Mouse (Mus musculus): ENCODE measurements around the gene Fancl. TPM values are rescaled to one million over a fixed set of nuclear protein-coding genes. Genes with fewer than 3 reads are reported as not detected.

Fancl gene
- polyA plus RNA-seq, 1 experiment: 0.41 TPM

- TF ChIP-seq GATA1 (IDR thresholded peaks at IDR 0.05; ENCODE audit: borderline replicate concordance, low read length) (no peak), FLI1 (IDR thresholded peaks at IDR 0.05; ENCODE audit: low read length) (no peak)
- no peaks in the 10 kb centered on the region for H3K27me3 ChIP-seq (replicated peaks)
- no peaks in the 10 kb centered on the region for H3K9me3 ChIP-seq
- peaks cover 72% of the 10 kb centered on the region for H3K36me3 ChIP-seq (replicated peaks; ENCODE audit: low read length)
- H3K4me1 ChIP-seq: peaks cover 5% of the 10 kb centered on the region
- H3K4me3 ChIP-seq (replicated peaks): no peak overlapping the region
These were observed 91.3 kb downstream of the Fancl start for GRCm38 (mm10) chr11:26477037-26477739.

- H3K36me3 ChIP-seq (replicated peaks; ENCODE audit: low read length): peaks cover 68% of the 10 kb centered on the region
These were observed 95.8 kb downstream of the Fancl start for GRCm38 (mm10) chr11:26481691-26482242.

GRCm38 (mm10) chr11:26489761-26490466 lies 104.0 kb downstream of the Fancl start:
- H3K36me3 ChIP-seq (replicated peaks; ENCODE audit: low read length): peaks cover 50% of the 10 kb centered on the region
- no peak for TF ChIP-seq FLI1 (IDR thresholded peaks at IDR 0.05; ENCODE audit: low read length)
- TF ChIP-seq GATA1 (IDR thresholded peaks at IDR 0.05; ENCODE audit: borderline replicate concordance, low read length): no peak
- H3K9me3 ChIP-seq: no peaks in the 10 kb centered on the region
- no peaks in the 10 kb centered on the region for H3K4me1 ChIP-seq
- no peaks in the 10 kb centered on the region for H3K27me3 ChIP-seq (replicated peaks)
- H3K4me3 ChIP-seq (replicated peaks): no peak overlapping the region

More at GRCm38 (mm10) chr11:26481691-26482242, 95.8 kb downstream of the Fancl start:
- peaks cover 5% of the 10 kb centered on the region for H3K4me1 ChIP-seq
- H3K9me3 ChIP-seq: no peaks in the 10 kb centered on the region
- no peak overlapping the region for H3K4me3 ChIP-seq (replicated peaks)
- no peak for TF ChIP-seq GATA1 (IDR thresholded peaks at IDR 0.05; ENCODE audit: borderline replicate concordance, low read length)
- no peak for TF ChIP-seq FLI1 (IDR thresholded peaks at IDR 0.05; ENCODE audit: low read length)
- no peaks in the 10 kb centered on the region for H3K27me3 ChIP-seq (replicated peaks)

- TF ChIP-seq GATA1 (IDR thresholded peaks at IDR 0.05; ENCODE audit: borderline replicate concordance, low read length) (no peak), FLI1 (IDR thresholded peaks at IDR 0.05; ENCODE audit: low read length) (no peak)
- no peaks in the 10 kb centered on the region for H3K27me3 ChIP-seq (replicated peaks)
- no peaks in the 10 kb centered on the region for H3K4me1 ChIP-seq
- no peak overlapping the region for H3K4me3 ChIP-seq (replicated peaks)
- H3K9me3 ChIP-seq: no peaks in the 10 kb centered on the region
- peaks cover 30% of the 10 kb centered on the region for H3K36me3 ChIP-seq (replicated peaks; ENCODE audit: low read length)
These were observed 110.0 kb downstream of the Fancl start for GRCm38 (mm10) chr11:26495951-26496350.

GRCm38 (mm10) chr11:26513683-26514082 lies 127.7 kb downstream of the Fancl start:
- TF ChIP-seq GATA1 (IDR thresholded peaks at IDR 0.05; ENCODE audit: borderline replicate concordance, low read length): no peak
- TF ChIP-seq FLI1 (IDR thresholded peaks at IDR 0.05; ENCODE audit: low read length): no peak
- Histone ChIP-seq H3K4me3 (replicated peaks) (no peak overlapping the region), H3K27me3 (replicated peaks) (no peaks in the 10 kb centered on the region), H3K9me3 (peaks cover 4% of the 10 kb centered on the region), H3K36me3 (replicated peaks; ENCODE audit: low read length) (peaks cover 23% of the 10 kb centered on the region), H3K4me1 (peaks cover 3% of the 10 kb centered on the region; the same call in 1 of the 2 replicates)

GRCm38 (mm10) chr11:26516086-26516485 lies 130.2 kb downstream of the Fancl start:
- H3K4me3 ChIP-seq (replicated peaks): no peak overlapping the region
- no peaks in the 10 kb centered on the region for H3K9me3 ChIP-seq
- no peaks in the 10 kb centered on the region for H3K27me3 ChIP-seq (replicated peaks)
- H3K36me3 ChIP-seq (replicated peaks; ENCODE audit: low read length): peaks cover 12% of the 10 kb centered on the region
- H3K4me1 ChIP-seq: peaks cover 11% of the 10 kb centered on the region
- TF ChIP-seq FLI1 (IDR thresholded peaks at IDR 0.05; ENCODE audit: low read length): no peak
- no peak for TF ChIP-seq GATA1 (IDR thresholded peaks at IDR 0.05; ENCODE audit: borderline replicate concordance, low read length)

- Histone ChIP-seq H3K4me1 (peaks cover 11% of the 10 kb centered on the region), H3K9me3 (no peaks in the 10 kb centered on the region), H3K27me3 (replicated peaks) (no peaks in the 10 kb centered on the region), H3K4me3 (replicated peaks) (no peak overlapping the region), H3K36me3 (replicated peaks; ENCODE audit: low read length) (peaks cover 10% of the 10 kb centered on the region)
- TF ChIP-seq GATA1 (IDR thresholded peaks at IDR 0.05; ENCODE audit: borderline replicate concordance, low read length): no peak
- no peak for TF ChIP-seq FLI1 (IDR thresholded peaks at IDR 0.05; ENCODE audit: low read length)
These were observed 133.1 kb downstream of the Fancl start for GRCm38 (mm10) chr11:26518991-26519390.

Other genes starting within 250 kb of the Fancl start
- gene 5730522E02Rik, start 175.4 kb upstream of the Fancl start, polyA plus RNA-seq (2012; ENCODE audit: insufficient read depth, low replicate concordance): not detected in 2 replicates
- gene Gm6899, start 207.1 kb downstream of the Fancl start, polyA plus RNA-seq (2012; ENCODE audit: insufficient read depth, low replicate concordance): not detected in 2 replicates
- gene Vrk2, start 207.9 kb downstream of the Fancl start, polyA plus RNA-seq (2012; ENCODE audit: insufficient read depth, low replicate concordance): 5.2 and 9.1 TPM in 2 replicates